Mouse (Mus musculus) thymus, postnatal 10 days (tissue): ENCODE results near the gene Ccdc174.
"Not testable (repeated sequence)": the region's sequence is repeated elsewhere in the genome, so short reads cannot be mapped to it uniquely, and the experiment has no call there.

Experiments used
- DNase-seq, 2 experiments: peaks; one replicate each; pipeline ENCODE4 v3.0.0; 2021; ENCODE audit warnings: low spot score in 2 of 2

Ccdc174 gene

GRCm38 (mm10) chr6:91877885-91878651 is at the start of gene Ccdc174:
TSS of gene Ccdc174 (plus strand) at chr6:91878053.
- DNase-seq: peak; percentile 83 to 84

- no peak for DNase-seq
Measured at GRCm38 (mm10) chr6:91832863-91833440, 44.9 kb upstream of the Ccdc174 start.

- DNase-seq: peak in 1 of 2 experiments; percentile 33
Measured at GRCm38 (mm10) chr6:91839010-91839871, 38.6 kb upstream of the Ccdc174 start.

GRCm38 (mm10) chr6:91842897-91843627 is 34.8 kb upstream of the Ccdc174 start:
- DNase-seq: no peak

- DNase-seq: no peak
Measured at GRCm38 (mm10) chr6:91843628-91844153, 34.2 kb upstream of the Ccdc174 start.

GRCm38 (mm10) chr6:91852550-91852949 is 25.3 kb upstream of the Ccdc174 start:
- DNase-seq: peak in 1 of 2 experiments; percentile 21

GRCm38 (mm10) chr6:91858339-91858738 is 19.5 kb upstream of the Ccdc174 start:
- no peak for DNase-seq

- DNase-seq: no peak
Measured at GRCm38 (mm10) chr6:91862848-91863247, 15.0 kb upstream of the Ccdc174 start.

GRCm38 (mm10) chr6:91864595-91864994 is 13.3 kb upstream of the Ccdc174 start:
- DNase-seq: peak; percentile 16 to 25

- DNase-seq: no peak
Measured at GRCm38 (mm10) chr6:91865601-91866000, 12.3 kb upstream of the Ccdc174 start.

- DNase-seq: no peak
Measured at GRCm38 (mm10) chr6:91868091-91868490, 9.8 kb upstream of the Ccdc174 start.

GRCm38 (mm10) chr6:91872781-91873180 is 5.1 kb upstream of the Ccdc174 start:
- no peak for DNase-seq

- DNase-seq: no peak
Measured at GRCm38 (mm10) chr6:91883859-91884258, 6.0 kb downstream of the Ccdc174 start.

GRCm38 (mm10) chr6:91889255-91889906 is 11.5 kb downstream of the Ccdc174 start:
- DNase-seq: no peak

- no peak for DNase-seq
Measured at GRCm38 (mm10) chr6:91890615-91891014, 12.8 kb downstream of the Ccdc174 start.

GRCm38 (mm10) chr6:91891776-91892175 is 13.9 kb downstream of the Ccdc174 start:
- no peak for DNase-seq

GRCm38 (mm10) chr6:91896783-91897182 is 18.9 kb downstream of the Ccdc174 start:
- no peak for DNase-seq

GRCm38 (mm10) chr6:91901505-91901904 is 23.7 kb downstream of the Ccdc174 start:
- DNase-seq: peak; percentile 23 to 64

GRCm38 (mm10) chr6:91902509-91902908 is 24.7 kb downstream of the Ccdc174 start, which contains the start of gene 4930590J08Rik:
TSS of gene 4930590J08Rik (plus strand) at chr6:91902809.
- DNase-seq: not testable (repeated sequence)

GRCm38 (mm10) chr6:91914011-91914410 is 36.2 kb downstream of the Ccdc174 start:
- no peak for DNase-seq

- DNase-seq: no peak
Measured at GRCm38 (mm10) chr6:91917286-91917685, 39.4 kb downstream of the Ccdc174 start.
